Mouse (Mus musculus) MEL (cell line): ENCODE measurements at regions not wholly inside any gene's neighbourhood (a gene's known extent, or its start where the extent isn't known, plus 50 kb on each side); places are given as distances from the start of the nearest gene placed in this dataset.

Experiments used
- CTCF ChIP-seq, 3 experiments: IDR thresholded peaks in 2 of 3; conservative IDR thresholded peaks in 1 of 3; 2 replicates each; pipeline ENCODE4 v1.5.1; 2011 to 2012; ENCODE audit warnings: low read length in 3 of 3, low read depth in 2 of 3, mild to moderate bottlenecking in 2 of 3, improper control_type of control experiment in 1 of 3, inconsistent platforms in 1 of 3, mixed read lengths in 1 of 3, moderate library complexity in 1 of 3; ENCODE audit not compliant: control insufficient read depth in 1 of 3, insufficient read depth in 1 of 3, poor library complexity in 1 of 3, severe bottlenecking in 1 of 3
- E2F4 ChIP-seq: IDR thresholded peaks from 2 replicates; pipeline ENCODE4 v1.6.1; 2011; ENCODE audit warnings: low read depth, low read length, improper control_type of control experiment, borderline replicate concordance
- EP300 ChIP-seq, 2 experiments: IDR thresholded peaks; 2 replicates each; pipeline ENCODE4 v1.6.1; 2011; ENCODE audit warnings: improper control_type of control experiment in 2 of 2, low read length in 2 of 2, low read depth in 1 of 2, mild to moderate bottlenecking in 1 of 2
- JUND ChIP-seq: IDR thresholded peaks from 2 replicates; pipeline ENCODE4 v1.6.1; 2011; ENCODE audit warnings: low read depth, mild to moderate bottlenecking, improper control_type of control experiment, low read length
- MAFK ChIP-seq: IDR thresholded peaks from 2 replicates; pipeline ENCODE4 v1.6.1; 2011; ENCODE audit warnings: low read depth, mild to moderate bottlenecking, low read length, improper control_type of control experiment, borderline replicate concordance
- MAZ ChIP-seq: IDR thresholded peaks from 2 replicates; pipeline ENCODE4 v1.6.1; 2012; ENCODE audit warnings: low read depth, mild to moderate bottlenecking, inconsistent platforms, low read length, improper control_type of control experiment
- MEF2A ChIP-seq: IDR thresholded peaks from 2 replicates; pipeline ENCODE4 v1.6.1; 2014; ENCODE audit warnings: low read depth, mild to moderate bottlenecking, inconsistent platforms, low read length, improper control_type of control experiment; ENCODE audit not compliant: poor library complexity, insufficient replicate concordance, severe bottlenecking; ENCODE audit errors: extremely low read depth
- POLR2A ChIP-seq, 2 experiments: IDR thresholded peaks; 2 replicates each; pipeline ENCODE4 v1.6.1; 2011 to 2012; ENCODE audit warnings: low read length in 2 of 2, mild to moderate bottlenecking in 2 of 2, control low read depth in 1 of 2, improper control_type of control experiment in 1 of 2, low read depth in 1 of 2, moderate library complexity in 1 of 2; ENCODE audit not compliant: control insufficient read depth in 1 of 2, insufficient read depth in 1 of 2, poor library complexity in 1 of 2
- SIN3A ChIP-seq: IDR thresholded peaks from 2 replicates; pipeline ENCODE4 v1.6.1; 2012; ENCODE audit warnings: low read length, improper control_type of control experiment, inconsistent platforms
- TAL1 ChIP-seq: IDR thresholded peaks from 2 replicates; pipeline ENCODE4 v1.6.1; 2012; ENCODE audit warnings: mild to moderate bottlenecking, inconsistent platforms, low read length, moderate library complexity, mixed read lengths
- USF1 ChIP-seq: IDR thresholded peaks from 2 replicates; pipeline ENCODE4 v1.6.1; 2014; ENCODE audit warnings: low read depth, mild to moderate bottlenecking, inconsistent platforms, low read length, improper control_type of control experiment, moderate library complexity
- ZKSCAN1 ChIP-seq: IDR thresholded peaks from 2 replicates; pipeline ENCODE4 v1.6.1; 2012; ENCODE audit warnings: low read depth, mild to moderate bottlenecking, inconsistent platforms, low read length, improper control_type of control experiment, moderate library complexity
- ZMIZ1 ChIP-seq: IDR thresholded peaks from 2 replicates; pipeline ENCODE4 v1.6.1; 2012; ENCODE audit warnings: low read depth, mild to moderate bottlenecking, inconsistent platforms, low read length, improper control_type of control experiment, moderate library complexity

GRCm38 (mm10) chr8:33004570-33004969, 423.9 kb upstream of the 5930422O12Rik start:
- TF ChIP-seq CTCF (IDR thresholded peaks at IDR 0.05 in 2 of 3, conservative IDR thresholded peaks at IDR 0.05 in 1 of 3; ENCODE audit: control insufficient read depth in 1 of 3, insufficient read depth in 1 of 3, low read depth in 2 of 3, low read length in 3 of 3, poor library complexity in 1 of 3, severe bottlenecking in 1 of 3) = no peak
- no peak for TF ChIP-seq POLR2A (IDR thresholded peaks at IDR 0.05; ENCODE audit: control insufficient read depth in 1 of 2, insufficient read depth in 1 of 2, low read depth in 1 of 2, low read length in 2 of 2, poor library complexity in 1 of 2)
- TF ChIP-seq EP300 (IDR thresholded peaks at IDR 0.05; ENCODE audit: low read depth in 1 of 2, low read length in 2 of 2) = no peak
- no peak for TF ChIP-seq MEF2A
- TF ChIP-seq MAFK = no peak
- TF ChIP-seq USF1 = no peak
- TF ChIP-seq JUND = no peak
- no peak for TF ChIP-seq TAL1
- TF ChIP-seq ZKSCAN1 = no peak
- TF ChIP-seq MAZ = no peak
- no peak for TF ChIP-seq SIN3A
- no peak for TF ChIP-seq ZMIZ1
- TF ChIP-seq E2F4 = no peak
